Mouse (Mus musculus) small intestine, adult 2 months (tissue): ENCODE measurements around the gene Ephx3.

Source experiments
- CTCF ChIP-seq: fragments of 200-500 bp; IDR thresholded peaks from 2 replicates; pipeline ENCODE4 v1.5.1; 2012; ENCODE audit warnings: low read depth, mild to moderate bottlenecking, control low read depth, inconsistent platforms, low read length, moderate library complexity, mixed read lengths; ENCODE audit not compliant: insufficient replicate concordance, insufficient read length; ENCODE audit errors: extremely low read depth
- POLR2A ChIP-seq: fragments of 200-500 bp; IDR thresholded peaks from 2 replicates; pipeline ENCODE4 v1.6.1; 2012; ENCODE audit warnings: low read depth, mild to moderate bottlenecking, control low read depth, inconsistent platforms, low read length, moderate library complexity

DNA sequence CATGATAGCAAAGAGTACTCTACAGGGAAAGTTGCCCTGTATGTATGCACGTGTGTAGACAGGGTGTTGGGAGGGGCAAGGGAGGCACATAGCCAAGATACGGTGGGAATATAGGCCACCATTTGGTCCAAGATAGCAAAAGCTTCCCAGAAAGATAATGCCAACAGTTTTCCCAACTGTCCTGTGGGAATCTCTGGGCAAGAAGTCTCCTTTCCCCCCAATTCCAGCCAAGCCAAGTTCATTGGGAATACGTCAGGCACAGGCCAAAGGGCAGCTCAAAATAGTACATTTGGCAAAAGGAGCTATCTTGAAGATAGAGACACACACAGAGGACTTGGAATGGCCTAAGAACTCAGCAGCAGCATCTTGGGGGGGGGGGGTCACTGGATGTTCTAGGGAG, 16.0 kb upstream of the Ephx3 start:
- no peak for TF ChIP-seq CTCF
- TF ChIP-seq POLR2A, result no peak
